Mouse (Mus musculus): Measurements from ENCODE around the gene Tmem131l. TPM values are rescaled to one million over a fixed set of nuclear protein-coding genes. Genes with fewer than 3 reads are reported as not detected.
A peak's percentile ranks its signal among the peaks of the same experiment; 100 is the strongest.

Tmem131l gene
- total RNA-seq, 2 experiments from 2014 or later = 10.1 to 12.7 TPM

- DNase-seq = peak; percentile 53
Observed at GRCm38 (mm10) chr3:84048729-84049175, 8.8 kb upstream of the Tmem131l start.

GRCm38 (mm10) chr3:84046206-84046605 is 6.2 kb upstream of the Tmem131l start:
- no peak for DNase-seq

GRCm38 (mm10) chr3:84041739-84042138 is 1.8 kb upstream of the Tmem131l start:
- no peak for DNase-seq

- DNase-seq = no peak
Observed at GRCm38 (mm10) chr3:84040476-84041082, 604 bp upstream of the Tmem131l start.

GRCm38 (mm10) chr3:84038981-84039645 is 862 bp downstream of the Tmem131l start:
- peak; percentile 41 for DNase-seq

DNA sequence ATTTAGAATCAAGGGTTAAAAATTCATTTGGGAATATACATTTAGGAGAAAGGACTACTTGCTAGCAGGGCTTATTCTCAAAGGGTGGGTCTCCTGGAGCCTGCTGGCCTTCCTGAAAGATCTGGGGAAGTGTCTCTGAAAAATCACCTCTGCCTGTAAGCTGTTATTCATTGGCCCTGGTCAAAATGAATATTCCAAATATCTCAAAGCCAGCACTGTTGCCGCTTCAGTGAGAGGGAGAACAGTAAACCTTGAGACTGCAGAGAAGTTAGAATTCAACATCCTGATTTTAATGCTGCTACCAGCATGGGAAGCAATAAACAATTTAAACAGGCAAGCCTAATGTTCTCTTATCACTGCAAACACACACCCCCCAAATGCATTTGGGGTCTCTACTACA is 1.8 kb downstream of the Tmem131l start:
- no peak for DNase-seq

DNA sequence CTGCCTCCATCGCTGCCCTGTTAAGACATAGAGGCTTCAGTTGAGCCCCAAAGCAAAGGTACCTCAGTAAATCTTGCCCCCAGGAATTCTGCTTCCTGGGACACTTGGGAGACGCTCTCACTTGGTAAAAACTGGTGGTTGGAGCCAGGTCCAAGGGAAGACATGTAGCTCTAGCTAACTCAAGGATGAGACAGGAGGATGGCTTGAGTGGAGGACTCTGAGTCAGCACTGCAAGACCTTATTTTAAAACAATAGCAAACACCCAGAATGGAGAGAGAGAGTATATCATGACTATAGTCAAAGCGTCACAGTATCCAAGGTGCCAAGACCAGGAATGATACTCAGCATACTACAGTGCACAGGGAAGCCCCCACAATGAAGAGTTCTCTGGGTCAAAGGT is 2.4 kb downstream of the Tmem131l start:
- no peak for DNase-seq

GRCm38 (mm10) chr3:84036866-84037265 is 3.1 kb downstream of the Tmem131l start:
- no peak for DNase-seq

DNA sequence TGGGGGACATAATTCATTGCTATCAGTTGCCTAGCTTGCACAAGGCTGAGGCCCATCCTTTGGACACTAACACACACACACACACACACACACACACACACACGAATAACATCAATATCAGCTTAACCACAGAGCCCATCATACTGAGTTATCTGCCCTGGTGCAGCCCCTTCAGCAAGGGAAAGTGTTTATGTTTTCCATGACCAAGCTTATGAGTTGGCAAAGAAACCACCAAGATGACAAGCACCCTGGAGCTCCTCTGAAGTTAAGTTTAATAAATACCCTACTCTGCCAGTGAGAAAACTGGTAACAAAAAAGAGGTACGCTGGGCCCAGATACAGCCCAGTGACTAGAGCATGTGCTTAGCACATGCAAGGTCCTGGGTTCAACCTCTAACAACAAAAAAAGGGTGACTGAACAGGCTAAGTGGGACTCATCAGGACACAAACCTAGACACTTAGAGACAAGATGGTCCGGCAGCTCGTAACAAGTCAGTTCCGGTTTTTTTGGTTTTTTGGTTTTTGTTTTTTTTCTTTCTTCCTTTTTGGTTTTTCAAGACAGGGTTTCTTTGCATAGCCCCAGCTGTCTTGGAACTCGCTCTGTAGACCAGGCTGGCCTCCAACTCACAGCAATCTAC is 4.1 kb downstream of the Tmem131l start:
- no peak for DNase-seq

GRCm38 (mm10) chr3:84034115-84034780 is 5.7 kb downstream of the Tmem131l start:
- no peak for DNase-seq

DNA sequence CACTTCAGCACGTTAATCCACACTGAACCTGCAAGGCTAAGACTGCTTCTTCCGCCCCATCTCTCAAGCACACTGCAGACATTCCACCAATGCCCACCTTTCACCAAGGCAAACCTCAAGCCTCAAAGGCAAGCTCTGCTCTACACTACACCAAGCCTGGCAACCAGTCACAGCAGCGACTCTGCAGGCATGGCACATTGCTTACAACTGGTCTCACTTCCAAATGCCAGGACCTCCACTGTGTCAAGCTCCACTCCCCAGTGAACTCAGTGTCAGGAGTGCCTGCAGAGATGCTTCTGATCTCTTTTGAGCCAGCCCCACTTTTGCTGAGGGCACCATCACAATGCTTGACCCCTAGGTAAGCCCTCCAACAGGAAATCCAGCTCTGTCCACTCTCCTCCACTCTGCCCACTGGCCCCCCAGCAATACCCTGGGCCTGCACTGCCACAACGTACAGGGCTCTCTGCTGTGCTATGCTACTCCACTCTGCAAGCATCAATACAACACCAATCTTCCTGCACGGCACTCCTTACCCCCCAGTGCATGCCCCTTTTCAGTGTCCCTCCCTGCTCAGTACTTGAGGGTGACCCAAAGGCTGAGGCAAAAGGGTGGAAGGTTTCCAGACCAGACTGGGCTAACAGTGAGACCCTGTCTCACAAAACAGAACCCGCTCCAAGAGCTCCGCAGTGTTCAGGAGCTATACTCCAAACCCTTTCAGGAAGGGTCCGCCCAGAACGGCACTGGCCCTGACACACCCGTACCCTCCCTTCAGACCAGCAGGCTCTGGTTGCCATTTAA is 6.8 kb downstream of the Tmem131l start:
- no peak for DNase-seq

DNA sequence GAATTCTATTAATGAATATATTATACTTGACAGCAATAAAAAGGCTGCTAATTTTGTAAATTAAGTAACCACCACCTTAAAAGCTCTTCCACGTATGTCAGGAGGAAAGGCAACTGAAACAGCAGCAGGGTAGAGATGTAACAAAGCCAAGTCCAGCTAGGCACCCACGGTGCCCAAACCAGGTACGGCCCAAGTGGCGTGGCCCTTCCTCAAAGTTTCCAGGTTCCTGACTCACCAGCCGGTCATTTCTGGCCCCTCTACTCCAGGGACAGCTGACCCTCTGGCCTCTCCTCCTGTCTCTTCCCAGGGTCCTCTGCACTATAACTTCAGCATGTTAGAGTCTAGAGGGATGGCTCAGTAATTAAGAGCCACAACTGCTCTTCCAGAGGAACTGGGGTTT is 7.6 kb downstream of the Tmem131l start:
- DNase-seq = no peak

DNA sequence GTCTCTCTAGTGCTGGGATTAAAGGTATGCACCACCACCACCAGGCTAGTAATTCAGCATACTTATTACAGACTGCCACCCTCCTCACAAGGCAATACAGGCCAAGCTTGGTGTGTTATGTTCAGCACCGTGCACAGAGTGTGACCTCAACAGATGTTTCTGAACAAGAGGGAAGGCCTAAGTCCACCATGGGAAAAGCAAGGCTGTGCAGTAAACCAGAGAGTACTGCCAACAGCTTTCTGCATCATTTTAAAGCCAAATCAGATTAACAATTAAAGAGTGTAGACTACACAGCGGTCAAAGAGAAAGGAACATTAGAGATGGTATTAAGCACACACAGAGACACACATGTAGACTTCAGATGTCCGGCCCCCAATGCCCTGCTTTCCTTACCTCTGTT is 8.8 kb downstream of the Tmem131l start:
- no peak for DNase-seq

DNA sequence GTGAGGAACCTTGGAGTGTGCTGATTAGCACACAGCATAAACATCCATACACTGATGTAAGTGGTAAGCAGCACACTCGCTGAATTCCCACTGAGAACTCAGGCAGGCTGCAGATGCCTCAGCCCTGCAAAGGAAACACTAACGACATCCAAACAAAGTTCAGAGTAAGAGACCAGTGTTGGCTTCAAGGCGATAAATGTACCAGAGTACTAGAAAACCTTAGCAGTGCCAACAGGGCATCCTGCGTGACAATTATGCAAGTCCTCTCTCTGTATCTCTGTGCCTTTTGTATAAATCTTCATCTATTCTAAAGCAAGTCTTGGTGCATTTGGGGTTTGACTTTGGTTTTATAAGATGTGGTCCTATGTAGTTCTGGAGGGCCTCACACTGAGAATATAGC is 11.0 kb downstream of the Tmem131l start:
- DNase-seq = no peak

GRCm38 (mm10) chr3:84027691-84028159 is 12.2 kb downstream of the Tmem131l start:
- DNase-seq = no peak

GRCm38 (mm10) chr3:84024512-84025072 is 15.4 kb downstream of the Tmem131l start:
- DNase-seq = no peak

- peak; percentile 15 for DNase-seq
Observed at GRCm38 (mm10) chr3:84022723-84023122, 17.3 kb downstream of the Tmem131l start.

DNA sequence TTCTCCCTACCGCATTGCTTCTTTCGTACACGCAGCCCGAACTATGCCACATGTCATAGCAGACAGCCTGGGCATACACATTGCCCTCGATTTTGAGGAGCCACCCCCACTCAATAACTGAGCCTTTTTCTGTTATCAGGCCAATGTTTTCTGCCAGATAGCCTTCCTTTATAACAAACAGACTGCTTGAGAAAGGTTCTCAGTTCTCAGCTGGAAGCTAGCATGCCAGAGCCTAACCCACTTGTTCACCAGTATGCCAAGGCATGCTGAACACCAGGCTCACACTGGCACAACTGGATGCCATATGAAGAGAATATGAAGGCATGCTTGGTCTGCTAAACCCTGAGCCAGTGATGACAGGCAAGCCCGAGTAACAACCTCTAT is 17.8 kb downstream of the Tmem131l start:
- no peak for DNase-seq

DNA sequence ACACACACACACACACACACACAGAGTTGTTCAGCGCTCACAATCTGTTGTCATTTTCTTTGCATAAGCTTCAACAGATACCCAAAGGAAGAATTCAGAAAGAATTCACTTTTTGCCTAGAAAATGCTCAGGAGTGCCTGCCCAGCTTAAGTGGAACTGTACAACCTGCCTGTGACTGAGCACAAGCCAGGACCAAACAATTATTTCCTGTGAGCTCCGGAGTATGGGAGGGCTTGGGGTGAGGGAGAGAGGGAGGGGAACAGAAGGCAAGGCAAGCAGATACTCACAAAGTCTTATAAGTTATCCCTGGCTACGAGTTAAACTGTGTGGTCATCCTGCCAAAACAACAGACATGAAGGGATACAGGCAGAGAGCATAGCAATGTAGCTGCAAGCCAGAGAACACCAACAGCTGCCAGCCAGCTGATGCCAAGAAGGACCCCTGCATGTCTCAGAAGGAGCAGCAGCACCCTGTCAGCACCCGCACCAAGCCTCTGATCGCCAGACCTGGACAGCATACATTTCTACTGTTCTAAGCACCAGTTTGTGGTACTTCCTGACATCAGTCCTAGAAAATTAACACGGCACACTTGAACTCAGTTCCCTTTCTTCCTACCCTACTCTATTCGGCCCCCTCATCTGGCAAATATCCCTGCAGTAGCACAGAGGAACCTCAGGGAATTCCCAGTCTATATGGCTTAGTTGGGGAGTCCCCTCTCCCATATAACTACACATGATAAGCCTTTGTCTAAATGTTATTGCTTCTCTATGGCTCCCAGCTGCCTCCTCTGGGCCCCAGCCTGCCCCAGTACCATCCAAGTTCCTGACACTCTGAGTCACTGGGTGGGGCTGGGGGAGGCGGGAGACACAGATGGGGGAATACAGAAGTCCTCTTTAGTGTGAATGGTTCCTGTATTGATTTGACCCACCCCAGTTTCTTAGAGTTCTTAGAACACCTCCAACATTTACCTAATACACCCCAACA is 18.5 kb downstream of the Tmem131l start:
- DNase-seq = no peak

- no peak for DNase-seq
Observed at GRCm38 (mm10) chr3:84020528-84020927, 19.4 kb downstream of the Tmem131l start.

Data from gastrocnemius, postnatal 25 days (tissue).